Mouse (Mus musculus) embryonic facial prominence, embryonic 15.5 days (tissue): ENCODE measurements around the gene Itpr2. TPM values are rescaled to one million over a fixed set of nuclear protein-coding genes. Genes with fewer than 3 reads are reported as not detected.

Experiments
- ATAC-seq: fragments of 200-750 bp; cut with Nextera tagmentation; 2 replicates; pipeline ENCODE4 v1.8.0; 2017; ENCODE audit warnings: low read depth, moderate TSS enrichment; ENCODE audit not compliant: insufficient number of reproducible peaks, low FRiP score, low TSS enrichment
- H3K27ac ChIP-seq: fragments of 300-500 bp; sonication (generic); replicated peaks from 2 replicates; pipeline ENCODE4 v1.5.1; 2015; ENCODE audit warnings: mild to moderate bottlenecking, inconsistent platforms
- H3K27me3 ChIP-seq: fragments of 300-500 bp; sonication (generic); 2 replicates; pipeline ENCODE4 v1.6.1; 2015; ENCODE audit warnings: inconsistent platforms
- H3K36me3 ChIP-seq: fragments of 300-500 bp; sonication (generic); 2 replicates; pipeline ENCODE4 v1.6.1; 2015; ENCODE audit warnings: mild to moderate bottlenecking, inconsistent platforms
- H3K4me1 ChIP-seq: fragments of 300-500 bp; sonication (generic); 2 replicates; pipeline ENCODE4 v1.6.1; 2015; ENCODE audit warnings: inconsistent platforms
- H3K4me2 ChIP-seq: fragments of 300-500 bp; sonication (generic); replicated peaks from 2 replicates; pipeline ENCODE4 v1.6.1; 2015; ENCODE audit warnings: mild to moderate bottlenecking, inconsistent platforms
- H3K4me3 ChIP-seq: fragments of 300-500 bp; sonication (generic); replicated peaks from 2 replicates; pipeline ENCODE4 v1.5.1; 2015; ENCODE audit warnings: mild to moderate bottlenecking, inconsistent platforms
- H3K9ac ChIP-seq: fragments of 300-500 bp; sonication (generic); 2 replicates; pipeline ENCODE4 v1.6.1; 2015; ENCODE audit warnings: inconsistent platforms
- H3K9me3 ChIP-seq: fragments of 300-500 bp; sonication (generic); replicated peaks from 2 replicates; pipeline ENCODE4 v1.6.1; 2016; ENCODE audit warnings: inconsistent platforms
- WGBS: fragments of 180-500 bp; shearing (Covaris S2); methylation state at CpG from one replicate; pipeline ENCODE4 v1.1.7; 2015; 5-methylcytosine and 5-hydroxymethylcytosine counted together
- polyA plus RNA-seq: library from polyadenylated mRNA; unstranded; fragments of >200 nt; fragmentation: Nextera tagmentation; extraction: Ambion mirVana; gene quantifications from 2 replicates; pipeline ENCODE4 v1.2.1, GENCODE M21; 2015

Itpr2 gene
- polyA plus RNA-seq, 1 experiment from 2014 or later, result 13.3 TPM

GRCm38 (mm10) chr6:146190006-146190405 is 312.0 kb downstream of the Itpr2 start:
- no peak overlapping the region for H3K9ac ChIP-seq
- H3K9me3 ChIP-seq, result no peaks in the 10 kb centered on the region
- 0 out of 2 replicates have a peak, but pooled peaks cover 5% of the 10 kb centered on the region for H3K36me3 ChIP-seq
- H3K4me2 ChIP-seq, result no peak overlapping the region
- no peak overlapping the region for H3K27ac ChIP-seq
- H3K4me3 ChIP-seq, result no peak overlapping the region
- WGBS, result 62% methylated on average over 8 of the region's 8 CpGs
- no peak for ATAC-seq
- H3K27me3 ChIP-seq, result no peaks in the 10 kb centered on the region
- no peaks in the 10 kb centered on the region; the same call in 1 of the 2 replicates for H3K4me1 ChIP-seq

DNA sequence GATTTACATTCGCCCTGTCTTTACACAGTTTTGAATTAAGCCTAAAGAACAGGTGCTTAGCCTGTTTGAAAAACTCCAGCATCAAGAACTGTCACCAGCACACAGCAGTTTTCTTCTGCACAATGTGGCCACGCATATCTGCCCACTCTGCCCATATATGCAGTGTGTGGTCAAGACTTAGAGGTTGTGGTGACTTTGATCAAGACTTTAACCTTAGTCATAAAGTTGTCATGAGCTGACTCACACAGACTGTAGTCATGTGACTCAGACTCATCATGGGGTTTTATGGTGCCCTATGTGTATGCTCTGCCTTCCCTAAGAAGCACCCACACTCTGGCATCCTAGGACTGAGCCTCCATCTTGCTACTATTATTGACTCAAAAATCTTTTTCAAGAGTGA is 316.5 kb downstream of the Itpr2 start:
- H3K4me1 ChIP-seq, result no peaks in the 10 kb centered on the region; the same call in 1 of the 2 replicates
- H3K9ac ChIP-seq, result no peak overlapping the region
- no peaks in the 10 kb centered on the region for H3K27me3 ChIP-seq
- ATAC-seq, result no peak
- 0 out of 2 replicates have a peak, but pooled peaks cover 5% of the 10 kb centered on the region for H3K36me3 ChIP-seq
- no peaks in the 10 kb centered on the region for H3K9me3 ChIP-seq
- no peak overlapping the region for H3K4me2 ChIP-seq
- H3K27ac ChIP-seq, result no peak overlapping the region
- no peak overlapping the region for H3K4me3 ChIP-seq
- 86% methylated on average over 2 of the region's 2 CpGs for WGBS

DNA sequence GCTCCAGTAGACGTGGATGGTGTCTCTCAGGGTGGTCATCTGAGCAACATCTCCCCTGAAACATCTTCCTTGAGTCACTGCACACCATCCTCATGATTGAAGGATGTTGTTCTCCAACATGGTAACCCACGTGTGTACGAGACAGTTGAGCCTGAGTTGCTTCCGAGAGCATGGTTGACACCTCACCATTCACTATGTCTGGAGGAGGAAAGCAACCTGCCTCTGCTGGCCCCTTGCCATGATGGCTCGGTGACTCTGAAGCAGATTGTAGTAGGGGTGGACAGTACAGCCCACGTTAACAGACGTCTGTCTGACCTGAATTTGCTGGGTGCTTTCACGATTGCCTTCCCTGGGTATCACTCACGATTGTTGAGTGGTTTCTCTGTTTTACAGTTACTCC is 317.3 kb downstream of the Itpr2 start:
- no peak overlapping the region for H3K4me2 ChIP-seq
- H3K27ac ChIP-seq, result no peak overlapping the region
- WGBS, result 87% methylated on average over 9 of the region's 9 CpGs

DNA sequence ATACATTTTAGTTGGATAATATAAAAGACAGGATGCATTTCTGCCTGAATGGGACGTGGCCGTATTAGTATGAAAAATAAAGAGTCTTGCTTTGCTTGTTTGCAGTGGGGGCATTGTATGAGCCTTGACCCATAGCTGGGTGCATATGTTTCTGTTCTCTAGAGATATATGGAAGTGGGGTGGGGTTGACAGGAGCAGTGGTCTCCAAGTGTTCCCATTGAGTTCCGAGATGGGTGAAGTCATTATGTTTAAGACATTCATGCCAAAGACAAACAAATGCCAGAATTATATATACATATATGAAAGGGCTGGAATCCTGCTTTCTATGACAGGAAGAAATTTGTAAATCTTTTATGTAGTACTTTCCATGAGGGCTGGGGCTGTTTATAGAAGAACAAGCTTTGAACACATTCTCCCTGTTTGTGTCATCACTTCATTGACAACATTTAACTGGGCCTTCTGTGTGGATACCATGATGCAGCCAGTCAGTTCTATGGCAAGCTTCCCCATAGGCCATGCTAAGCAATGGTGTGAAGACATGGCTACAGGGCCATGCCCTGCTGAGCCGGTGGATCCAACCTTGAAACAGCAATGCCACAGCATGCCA is 327.3 kb downstream of the Itpr2 start:
- H3K4me1 ChIP-seq, result no peaks in the 10 kb centered on the region
- no peak overlapping the region for H3K4me2 ChIP-seq
- no peaks in the 10 kb centered on the region for H3K9me3 ChIP-seq
- WGBS, result 78% methylated on average over 4 of the region's 4 CpGs
- ATAC-seq, result no peak
- H3K36me3 ChIP-seq, result no peaks in the 10 kb centered on the region
- no peak overlapping the region for H3K27ac ChIP-seq
- H3K27me3 ChIP-seq, result no peaks in the 10 kb centered on the region
- no peak overlapping the region for H3K9ac ChIP-seq
- H3K4me3 ChIP-seq, result no peak overlapping the region

More for the DNA sequence above, 317.3 kb downstream of the Itpr2 start:
- no peak for ATAC-seq
- Histone ChIP-seq H3K9me3 (no peaks in the 10 kb centered on the region), H3K4me1 (no peaks in the 10 kb centered on the region; the same call in 1 of the 2 replicates), H3K9ac (no peak overlapping the region), H3K27me3 (no peaks in the 10 kb centered on the region), H3K4me3 (no peak overlapping the region), H3K36me3 (0 out of 2 replicates have a peak, but pooled peaks cover 3% of the 10 kb centered on the region)

DNA sequence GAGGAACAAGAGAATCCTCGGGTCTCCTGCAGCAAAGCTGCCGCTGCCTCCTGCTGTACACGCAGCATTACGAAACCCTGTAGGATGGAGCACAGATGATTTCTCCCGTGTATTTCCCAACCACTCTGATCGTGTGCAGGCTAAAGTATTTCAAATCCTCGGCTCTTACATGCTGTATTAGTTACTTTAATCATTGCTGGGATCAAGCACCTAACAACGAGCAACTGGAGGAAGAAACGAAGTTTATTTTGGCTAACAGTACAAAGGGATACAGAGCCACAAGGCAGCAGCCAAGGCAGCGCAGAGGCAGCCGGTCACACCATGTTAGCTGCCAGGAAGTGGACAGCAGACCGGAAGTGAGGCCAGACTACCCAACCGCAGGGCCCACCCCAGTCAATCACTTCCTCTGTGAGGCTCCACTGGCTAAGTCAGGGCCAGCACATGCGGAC is 331.4 kb downstream of the Itpr2 start:
- no peak overlapping the region for H3K9ac ChIP-seq
- no peaks in the 10 kb centered on the region for H3K9me3 ChIP-seq
- 44% methylated on average over 14 of the region's 14 CpGs for WGBS
- H3K27me3 ChIP-seq, result no peaks in the 10 kb centered on the region
- 0 out of 2 replicates have a peak overlapping the region, but pooled peaks have one; percentile 5 for H3K4me2 ChIP-seq
- H3K4me1 ChIP-seq, result no peaks in the 10 kb centered on the region
- no peaks in the 10 kb centered on the region for H3K36me3 ChIP-seq
- ATAC-seq, result peak; percentile 80; the same call in 1 of the 2 replicates
- H3K4me3 ChIP-seq, result no peak overlapping the region
- H3K27ac ChIP-seq, result peak overlapping the region; percentile 19; the same call in 1 of the 2 replicates

DNA sequence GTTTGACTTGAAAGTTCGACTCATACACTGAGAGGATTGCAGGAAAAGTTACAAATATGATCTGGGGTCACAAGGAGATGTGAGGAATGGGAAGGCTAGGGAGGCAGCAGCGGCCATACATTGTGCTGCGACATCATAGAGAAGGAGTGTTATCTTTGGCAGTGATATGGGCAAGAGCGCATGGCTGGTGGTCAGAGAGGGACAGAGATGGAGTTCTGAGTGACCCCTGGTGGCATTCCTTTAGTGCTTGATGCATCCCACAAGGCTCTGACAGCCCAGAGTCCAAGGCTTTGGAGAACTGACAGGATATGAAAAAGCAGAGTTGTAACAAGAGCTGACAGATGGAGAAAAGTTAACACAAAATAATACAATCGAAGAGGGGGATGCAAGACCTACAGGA is 334.8 kb downstream of the Itpr2 start:
- Histone ChIP-seq H3K27me3 (no peaks in the 10 kb centered on the region), H3K4me3 (no peak overlapping the region), H3K27ac (no peak overlapping the region), H3K9me3 (no peaks in the 10 kb centered on the region), H3K9ac (no peak overlapping the region), H3K4me1 (no peaks in the 10 kb centered on the region), H3K36me3 (no peaks in the 10 kb centered on the region), H3K4me2 (no peak overlapping the region)
- no peak for ATAC-seq
- 87% methylated on average over 5 of the region's 5 CpGs for whole genome bisulfite sequencing

- Histone ChIP-seq H3K4me3 (no peak overlapping the region), H3K4me2 (no peak overlapping the region), H3K4me1 (peaks cover 6% of the 10 kb centered on the region; the same call in 1 of the 2 replicates), H3K9ac (no peak overlapping the region), H3K9me3 (no peaks in the 10 kb centered on the region), H3K36me3 (no peaks in the 10 kb centered on the region), H3K27ac (no peak overlapping the region), H3K27me3 (no peaks in the 10 kb centered on the region)
- 58% methylated on average over 4 of the region's 4 CpGs for WGBS
- ATAC-seq, result no peak
Measured at GRCm38 (mm10) chr6:146159641-146160040, 342.4 kb downstream of the Itpr2 start.

- ATAC-seq, result no peak
- 91% methylated on average over 12 of the region's 12 CpGs for WGBS
- H3K4me1 ChIP-seq, result peaks cover 6% of the 10 kb centered on the region; the same call in 1 of the 2 replicates
Measured at GRCm38 (mm10) chr6:146158717-146159116, 343.3 kb downstream of the Itpr2 start.

GRCm38 (mm10) chr6:146157983-146158535 is 344.0 kb downstream of the Itpr2 start:
- H3K27ac ChIP-seq, result no peak overlapping the region
- 82% methylated on average over 8 of the region's 8 CpGs for WGBS
- H3K9ac ChIP-seq, result no peak overlapping the region
- no peaks in the 10 kb centered on the region for H3K27me3 ChIP-seq
- H3K4me1 ChIP-seq, result peaks cover 6% of the 10 kb centered on the region; the same call in 1 of the 2 replicates
- ATAC-seq, result no peak
- H3K36me3 ChIP-seq, result no peaks in the 10 kb centered on the region
- no peak overlapping the region for H3K4me3 ChIP-seq
- H3K9me3 ChIP-seq, result no peaks in the 10 kb centered on the region
- H3K4me2 ChIP-seq, result no peak overlapping the region

More at GRCm38 (mm10) chr6:146158717-146159116, 343.3 kb downstream of the Itpr2 start:
- no peaks in the 10 kb centered on the region for H3K36me3 ChIP-seq
- no peak overlapping the region for H3K4me2 ChIP-seq
- H3K9me3 ChIP-seq, result no peaks in the 10 kb centered on the region
- H3K4me3 ChIP-seq, result no peak overlapping the region
- H3K27me3 ChIP-seq, result no peaks in the 10 kb centered on the region
- H3K9ac ChIP-seq, result no peak overlapping the region
- no peak overlapping the region for H3K27ac ChIP-seq

DNA sequence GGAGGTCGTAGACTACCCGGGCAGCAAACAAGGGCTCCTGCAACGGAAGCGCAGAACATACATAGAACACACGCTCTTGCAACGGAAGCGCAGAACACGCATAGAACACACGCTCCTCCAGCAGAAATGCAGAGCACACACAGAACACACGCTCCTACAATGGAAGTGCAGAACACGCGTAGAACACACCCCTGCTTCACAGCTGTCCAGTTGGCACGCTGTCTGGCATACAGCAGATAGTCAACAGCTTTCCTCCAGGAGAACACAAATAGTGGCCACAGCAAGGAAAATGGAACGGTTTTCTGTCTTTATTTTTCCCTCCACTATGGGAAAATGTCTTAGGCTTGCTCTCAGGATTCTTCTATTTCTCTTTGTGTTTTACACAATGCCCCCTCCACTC is 344.9 kb downstream of the Itpr2 start:
- H3K9me3 ChIP-seq, result no peaks in the 10 kb centered on the region
- H3K27ac ChIP-seq, result no peak overlapping the region
- ATAC-seq, result no peak
- no peak overlapping the region for H3K9ac ChIP-seq
- H3K4me3 ChIP-seq, result no peak overlapping the region
- H3K4me2 ChIP-seq, result no peak overlapping the region
- peaks cover 6% of the 10 kb centered on the region; the same call in 1 of the 2 replicates for H3K4me1 ChIP-seq
- 88% methylated on average over 14 of the region's 14 CpGs for WGBS
- H3K27me3 ChIP-seq, result no peaks in the 10 kb centered on the region
- H3K36me3 ChIP-seq, result no peaks in the 10 kb centered on the region

- Histone ChIP-seq H3K4me2 (no peak overlapping the region), H3K27me3 (no peaks in the 10 kb centered on the region), H3K9me3 (no peaks in the 10 kb centered on the region), H3K4me3 (no peak overlapping the region), H3K4me1 (peaks cover 6% of the 10 kb centered on the region; the same call in 1 of the 2 replicates), H3K36me3 (no peaks in the 10 kb centered on the region), H3K27ac (no peak overlapping the region), H3K9ac (no peak overlapping the region)
- ATAC-seq, result no peak
- 48% methylated on average over 6 of the region's 6 CpGs for WGBS
Measured at GRCm38 (mm10) chr6:146156536-146156935, 345.5 kb downstream of the Itpr2 start.
